Mouse (Mus musculus): ENCODE data around the gene Peg10.

The Peg10 gene

GRCm38 (mm10) chr6:4746696-4747439 is at the start of gene Peg10, which contains the start of gene Sgce:
Gene Peg10, plus strand, starts transcription at chr6:4747306.
Gene Sgce, minus strand, starts transcription at chr6:4747207.
- peak; percentile 70 to 79 for DNase-seq

GRCm38 (mm10) chr6:4701641-4702040 is 45.5 kb upstream of the Peg10 start:
- no peak for DNase-seq

DNA sequence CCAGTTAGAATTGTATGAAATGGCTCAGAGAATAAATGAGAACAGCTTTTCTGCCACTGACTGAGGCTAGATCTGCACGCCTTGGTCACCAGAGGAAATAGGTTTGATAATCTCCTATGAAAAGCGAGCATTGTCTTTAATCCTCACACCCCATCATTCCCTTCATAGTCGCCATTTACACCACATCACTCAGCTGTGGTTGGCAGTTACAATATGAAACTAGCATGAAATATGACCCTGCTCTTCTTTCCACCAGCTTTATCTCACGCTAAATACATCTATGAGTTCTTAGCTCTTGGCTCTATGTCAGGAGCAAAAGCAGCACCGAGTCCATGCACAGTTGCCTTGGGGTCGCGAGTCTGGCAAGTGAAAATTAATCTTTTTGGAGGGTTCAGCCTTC is 43.2 kb upstream of the Peg10 start:
- no peak for DNase-seq

DNA sequence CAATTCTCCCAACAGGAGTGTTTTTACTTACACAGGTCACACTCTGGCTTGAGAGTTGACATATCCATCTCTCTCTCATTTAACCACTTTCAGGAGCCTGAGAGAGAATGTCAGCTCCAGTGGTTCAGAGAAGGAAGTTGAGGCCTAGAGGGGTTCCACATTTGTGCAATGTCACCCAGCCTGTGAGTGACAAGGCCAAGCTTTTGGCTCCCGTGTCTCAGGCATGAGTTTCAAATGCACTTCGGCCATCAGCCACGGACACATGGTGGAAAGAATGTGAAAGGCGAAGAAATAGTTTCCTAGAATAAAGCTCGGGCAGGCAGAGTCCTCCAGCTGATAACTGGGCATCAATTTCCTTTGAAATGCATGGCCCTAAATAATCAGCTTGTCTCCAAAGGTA is 40.7 kb upstream of the Peg10 start:
- DNase-seq = no peak

GRCm38 (mm10) chr6:4708971-4709370 is 38.1 kb upstream of the Peg10 start:
- peak in 1 of 2 experiments; percentile 9 for DNase-seq

GRCm38 (mm10) chr6:4716171-4716570 is 30.9 kb upstream of the Peg10 start:
- DNase-seq = no peak

- no peak for DNase-seq
These were observed 29.8 kb upstream of the Peg10 start for GRCm38 (mm10) chr6:4717344-4717743.

- DNase-seq = no peak
These were observed 25.0 kb upstream of the Peg10 start for GRCm38 (mm10) chr6:4722142-4722541.

DNA sequence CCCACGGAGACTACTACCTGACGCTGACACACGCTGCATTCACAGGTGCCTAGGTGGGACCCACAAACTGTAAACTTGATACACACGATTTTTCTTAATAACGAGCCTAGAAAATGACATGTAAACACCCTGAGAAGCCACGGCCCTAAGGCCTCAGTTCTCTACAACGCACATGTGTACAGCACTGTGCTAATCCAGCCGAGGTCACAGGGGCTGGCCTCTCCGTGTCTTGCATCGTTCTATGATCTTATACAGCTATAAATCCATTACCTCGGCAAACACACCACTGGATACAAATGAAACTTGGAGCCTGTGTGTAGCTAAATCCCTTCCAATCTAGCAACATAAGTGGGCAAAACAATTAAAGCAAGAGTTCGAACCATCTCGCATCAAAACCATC is 24.4 kb upstream of the Peg10 start:
- no peak for DNase-seq

GRCm38 (mm10) chr6:4723998-4724757 is 22.9 kb upstream of the Peg10 start:
- no peak for DNase-seq

- DNase-seq = no peak
These were observed 18.8 kb upstream of the Peg10 start for GRCm38 (mm10) chr6:4728305-4728704.

DNA sequence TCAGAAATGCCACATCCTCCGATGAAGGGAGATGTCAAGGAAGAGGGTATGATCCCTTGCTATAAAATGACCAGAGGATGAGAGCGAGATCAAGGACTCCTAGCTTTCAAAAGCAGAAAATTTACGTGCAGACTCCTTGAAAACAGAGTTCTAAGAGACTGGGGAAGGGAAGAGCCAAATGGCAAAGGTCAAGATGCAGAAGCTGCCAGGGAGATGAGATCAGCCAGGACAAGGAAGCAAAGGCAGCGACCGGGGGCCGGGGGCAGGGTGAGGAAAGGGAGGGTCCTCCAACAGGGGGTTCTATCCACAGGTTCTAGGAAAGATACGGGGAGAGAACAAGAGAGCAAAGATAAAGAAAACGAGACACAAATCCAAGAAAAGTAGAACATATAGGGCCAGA is 15.4 kb upstream of the Peg10 start:
- no peak for DNase-seq

DNA sequence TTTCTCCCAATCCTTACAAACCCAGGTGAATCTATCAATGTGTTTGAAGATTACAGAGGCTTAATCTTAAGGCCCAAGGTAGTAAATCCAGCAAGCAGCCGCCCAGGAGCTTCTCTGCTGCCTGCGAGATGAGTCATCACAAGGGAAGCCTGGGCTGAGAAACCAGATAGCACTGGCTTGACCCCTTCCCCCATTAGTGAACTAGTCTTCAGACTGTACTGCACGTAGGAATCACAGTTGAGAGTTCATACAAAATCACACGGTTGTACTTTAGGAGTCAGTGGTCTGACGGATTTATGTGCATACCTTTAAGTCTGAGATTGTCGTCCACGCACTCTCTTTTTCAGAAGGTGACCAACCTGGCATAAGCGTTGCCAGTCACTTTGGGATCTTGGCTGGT is 13.9 kb upstream of the Peg10 start:
- DNase-seq = no peak

DNA sequence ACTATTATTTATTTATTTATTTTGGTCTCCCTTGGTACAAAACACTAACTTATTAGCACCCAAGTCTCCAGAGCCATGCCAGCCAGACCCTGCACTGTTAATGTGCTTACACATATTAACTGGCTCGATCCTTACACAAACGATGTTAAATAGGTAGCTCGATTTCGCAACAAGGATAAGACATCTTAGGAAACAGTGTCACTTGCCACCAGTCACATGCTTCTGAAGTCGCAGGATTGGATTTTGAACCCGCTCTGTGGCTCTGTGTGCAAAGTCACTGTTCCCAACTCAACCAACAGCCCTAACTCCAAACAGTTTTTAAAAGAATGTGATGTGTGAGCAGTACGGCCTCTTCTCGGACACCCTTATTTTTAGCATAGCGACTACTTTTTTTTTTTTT is 10.7 kb upstream of the Peg10 start:
- no peak for DNase-seq

DNA sequence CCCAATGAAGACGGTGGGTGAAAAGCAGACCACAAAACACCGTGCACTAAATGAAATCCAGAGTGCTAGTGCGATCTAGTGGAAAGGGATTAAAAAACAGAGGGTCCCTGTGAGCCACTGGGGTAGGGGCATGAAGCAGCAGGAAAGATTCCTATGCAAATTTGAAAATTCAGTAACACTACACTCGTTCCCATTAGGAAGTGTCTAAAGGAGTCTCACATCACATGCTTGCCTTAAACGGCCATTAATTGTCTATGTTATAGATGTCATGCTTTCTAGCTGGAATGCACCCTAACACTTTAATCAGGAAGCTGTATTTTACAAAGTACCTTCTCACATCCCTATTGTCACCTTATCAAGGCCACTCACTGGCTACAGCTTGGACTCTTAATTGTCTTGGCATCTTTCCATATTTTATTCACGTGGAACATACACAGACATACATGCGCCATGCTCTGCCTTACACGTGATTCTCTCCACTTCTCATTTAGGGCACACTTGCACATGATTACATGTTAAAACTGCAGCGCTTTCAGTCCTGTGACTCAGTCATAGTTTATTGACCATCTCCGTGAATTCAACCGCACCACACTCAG is 9.0 kb upstream of the Peg10 start:
- DNase-seq = no peak

DNA sequence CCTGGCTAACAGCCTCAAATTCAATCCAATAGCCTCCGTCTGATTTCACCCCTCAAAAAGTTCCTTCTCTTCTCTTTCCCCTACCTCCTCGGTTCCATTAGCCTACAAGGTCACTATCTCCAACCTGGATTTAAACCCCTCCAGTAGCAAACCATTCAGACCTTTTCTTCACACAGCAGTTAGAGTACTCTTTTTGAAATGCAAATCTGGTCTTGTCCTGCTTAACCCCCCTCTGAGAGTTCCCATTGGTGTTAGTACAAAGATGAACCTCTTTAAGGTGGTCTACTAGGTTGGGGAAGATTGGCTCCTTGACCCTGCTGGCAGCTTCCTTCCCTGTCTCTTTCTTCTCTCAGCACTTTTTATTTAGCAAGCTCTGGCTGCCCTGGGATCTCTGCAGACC is 8.4 kb upstream of the Peg10 start:
- no peak for DNase-seq

DNA sequence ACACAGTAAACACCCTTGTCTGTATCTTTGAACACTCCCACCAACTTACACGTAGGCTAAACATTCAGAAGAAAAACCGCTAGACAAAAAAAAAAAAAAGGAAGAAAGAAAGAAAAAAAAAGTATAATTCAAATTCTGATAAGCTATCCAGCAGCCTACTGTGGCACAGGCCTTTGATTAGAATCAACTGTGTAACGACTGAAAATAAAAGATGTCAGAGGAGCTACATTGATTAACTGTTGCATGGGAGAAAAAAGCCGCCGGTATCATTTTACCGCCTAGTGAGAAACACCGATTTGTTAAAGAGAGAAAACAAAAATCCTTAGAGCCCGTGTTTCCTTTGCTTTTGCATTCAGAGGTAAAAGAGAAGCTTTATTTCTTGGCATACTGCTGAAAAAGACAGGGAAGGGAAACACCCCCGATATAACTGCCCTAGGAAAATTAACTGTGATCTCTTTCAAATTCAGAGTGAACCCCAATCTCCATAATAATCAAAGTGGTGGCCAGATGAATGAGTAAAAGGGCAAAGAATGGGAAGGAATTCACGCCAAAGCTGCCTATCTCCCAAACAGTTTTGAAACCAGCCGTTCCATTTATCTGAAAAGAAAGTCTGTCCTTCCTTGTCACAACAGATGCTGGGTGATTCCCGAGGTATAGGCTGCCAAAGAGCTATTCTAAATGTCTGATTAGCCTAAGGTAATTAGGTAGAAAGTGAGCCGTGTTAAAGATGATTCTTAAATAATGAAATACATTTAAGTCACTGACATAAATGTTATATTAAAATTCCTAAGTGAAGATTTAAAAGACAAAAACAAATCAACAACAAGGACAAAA is 7.4 kb upstream of the Peg10 start:
- no peak for DNase-seq

DNA sequence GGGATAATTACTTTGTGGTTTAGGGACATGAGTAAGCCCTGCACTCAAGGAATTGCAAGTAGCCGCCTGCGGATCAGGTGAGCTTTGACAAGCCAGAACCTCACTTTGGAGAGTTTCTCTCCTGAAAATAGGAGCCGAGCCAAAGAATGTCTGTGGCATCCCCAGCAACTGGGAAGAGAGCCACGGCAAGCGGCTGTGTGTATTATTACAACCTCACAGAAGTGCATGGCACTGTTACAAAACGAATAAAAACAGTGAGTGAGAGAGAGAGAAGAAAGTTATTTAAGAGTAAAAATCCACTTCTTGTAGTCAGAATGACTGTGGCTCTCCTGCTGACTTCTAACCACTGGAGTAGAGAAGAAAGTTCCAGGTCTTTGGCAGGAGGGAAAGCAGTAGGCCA is 6.6 kb upstream of the Peg10 start:
- DNase-seq = peak; percentile 42 to 52

GRCm38 (mm10) chr6:4746036-4746695 is 940 bp upstream of the Peg10 start:
- peak; percentile 13 to 47 for DNase-seq

GRCm38 (mm10) chr6:4747677-4748505 is 785 bp downstream of the Peg10 start:
- DNase-seq = peak; percentile 50 to 58

DNA sequence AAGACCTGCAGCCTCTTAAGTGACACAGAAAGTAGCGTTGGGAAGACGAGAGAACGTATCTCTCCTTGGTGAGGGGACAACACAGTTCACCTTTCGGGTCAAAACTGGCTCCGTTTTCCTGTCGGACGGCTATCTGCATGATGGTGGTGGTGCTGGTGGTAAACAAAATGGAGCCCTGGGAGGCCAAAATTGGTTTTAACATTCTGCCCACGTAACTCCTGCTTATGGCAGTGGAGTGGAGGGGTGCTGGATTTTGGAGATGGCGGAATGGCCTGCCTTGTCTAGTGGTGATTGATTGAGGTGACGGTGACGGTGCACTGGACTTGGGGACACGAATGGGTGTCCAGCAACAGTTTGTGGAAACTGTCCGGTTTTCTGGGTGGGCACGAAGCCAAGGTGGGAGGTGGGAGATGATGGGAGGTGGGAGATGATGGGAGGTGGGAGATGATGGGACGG is 1.4 kb downstream of the Peg10 start:
- DNase-seq = peak in 1 of 2 experiments; percentile 55
